28 mouse cellular contexts compared by ENCODE assay signal in the genomic region with DNA sequence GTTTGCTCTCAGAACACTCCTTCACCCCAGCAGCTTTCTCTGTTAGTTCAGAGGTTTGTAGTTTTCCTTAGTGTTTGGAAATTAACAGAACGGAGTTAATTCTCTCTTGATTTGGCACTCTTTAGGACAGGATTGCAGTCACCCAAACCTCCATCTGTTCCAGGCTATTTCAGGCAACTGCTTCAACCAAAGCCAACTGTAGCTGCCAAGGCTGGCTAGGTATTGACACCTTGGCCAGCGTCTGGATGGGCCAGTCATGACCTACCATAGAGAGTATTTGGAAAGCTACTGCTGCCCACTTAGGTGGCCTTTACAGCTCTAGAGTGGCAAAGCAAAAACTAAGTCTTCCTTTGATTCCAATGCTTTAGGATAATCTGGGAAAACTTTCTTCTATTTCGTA.
DNase-seq lines count a peak whose midpoint lies in the region; ATAC-seq lines count a peak whose summit lies in the region.
"Had no signal": no experiment of that assay in that cellular context is flagged by ENCODE, and none has a peak within 500 bp of the region (broad histone marks: within the 10 kb centered on the region; RNA-seq: fewer than 3 reads in every experiment).

No protein-coding gene starts in this region.

- H3K36me3 ChIP-seq in heart, embryonic 10.5 days, result no peaks in the 10 kb centered on the region
- no peaks in the 10 kb centered on the region for H3K36me3 ChIP-seq in heart, embryonic 11.5 days (ENCODE audit: control insufficient read depth, insufficient read depth, low read length)
- no peaks in the 10 kb centered on the region for H3K36me3 ChIP-seq in hindbrain, embryonic 12.5 days
- H3K36me3 ChIP-seq: G1E; hindbrain, embryonic 15.5 days; limb, embryonic 10.5 days; limb, embryonic 15.5 days; liver, embryonic 13.5 days; midbrain, embryonic 13.5 days had no signal

- H3K27ac ChIP-seq in heart, embryonic 10.5 days, result no peak overlapping the region
- no peak overlapping the region for H3K27ac ChIP-seq in heart, embryonic 11.5 days (ENCODE audit: low read depth, low read length)
- no peak overlapping the region for H3K27ac ChIP-seq in hindbrain, embryonic 12.5 days
- H3K27ac ChIP-seq: hindbrain, embryonic 15.5 days; kidney, postnatal 0 days; limb, embryonic 10.5 days; limb, embryonic 15.5 days; liver, embryonic 13.5 days; midbrain, embryonic 13.5 days had no signal

- peak; percentile 3 for DNase-seq in gastrocnemius, adult 18-20 months (ENCODE audit: low spot score)
- DNase-seq in gastrocnemius, postnatal 4 days (ENCODE audit: low spot score in 2 of 2), result no peak
- DNase-seq in heart, embryonic 10.5 days (ENCODE audit: low spot score), result peak; percentile 17
- DNase-seq in cerebellum, adult 8-10 months, result peak; percentile 82
- DNase-seq in cerebellum, postnatal 25 days, result peak; percentile 82 to 89
- DNase-seq in spleen, adult 18-20 months, result no peak
- DNase-seq: adrenal gland, postnatal 10 days; gastrocnemius, postnatal 10 days; kidney, adult 18-20 months; kidney, postnatal 4 days; liver, embryonic 13.5 days; lung, adult 18-20 months; lung, postnatal 4 days; thymus, adult 2 months; thymus, postnatal 36 days had no signal

- 75% methylated on average over 3 of the region's 3 CpGs for WGBS in heart, embryonic 10.5 days
- WGBS in heart, embryonic 11.5 days (ENCODE audit: insufficient replicate concordance), result 76% methylated on average over 3 of the region's 3 CpGs
- 92% methylated on average over 3 of the region's 3 CpGs for WGBS in hindbrain, embryonic 12.5 days

- H3K4me2 ChIP-seq in heart, embryonic 11.5 days, result no peak overlapping the region
- no peak overlapping the region for H3K4me2 ChIP-seq in hindbrain, embryonic 12.5 days (replicated peaks)
- H3K4me2 ChIP-seq: hindbrain, embryonic 15.5 days; limb, embryonic 15.5 days; liver, embryonic 13.5 days; midbrain, embryonic 13.5 days had no signal

- H3K4me3 ChIP-seq in heart, embryonic 10.5 days, result no peak overlapping the region
- no peak overlapping the region for H3K4me3 ChIP-seq in heart, embryonic 11.5 days (ENCODE audit: low read depth, low read length)
- H3K4me3 ChIP-seq in hindbrain, embryonic 12.5 days, result no peak overlapping the region
- H3K4me3 ChIP-seq: erythroblast, embryonic 14.5 days; hindbrain, embryonic 15.5 days; limb, embryonic 10.5 days; limb, embryonic 15.5 days; liver, embryonic 13.5 days; midbrain, embryonic 13.5 days had no signal

- H3K27me3 ChIP-seq in heart, embryonic 10.5 days (ENCODE audit: insufficient read depth, poor library complexity, severe bottlenecking), result no peaks in the 10 kb centered on the region
- no peaks in the 10 kb centered on the region for H3K27me3 ChIP-seq in heart, embryonic 11.5 days (ENCODE audit: control insufficient read depth, insufficient read depth, low read length)
- H3K27me3 ChIP-seq in hindbrain, embryonic 12.5 days, result no peaks in the 10 kb centered on the region
- H3K27me3 ChIP-seq: hindbrain, embryonic 15.5 days; limb, embryonic 15.5 days; liver, embryonic 13.5 days; midbrain, embryonic 13.5 days; Patski had no signal

- H3K9me3 ChIP-seq in heart, embryonic 10.5 days, result no peaks in the 10 kb centered on the region
- H3K9me3 ChIP-seq in heart, embryonic 11.5 days (replicated peaks; ENCODE audit: control insufficient read depth, low read length), result no peaks in the 10 kb centered on the region
- no peaks in the 10 kb centered on the region for H3K9me3 ChIP-seq in hindbrain, embryonic 12.5 days (replicated peaks)
- H3K9me3 ChIP-seq: G1E; hindbrain, embryonic 15.5 days; limb, embryonic 10.5 days; limb, embryonic 15.5 days; liver, embryonic 13.5 days; midbrain, embryonic 13.5 days had no signal

- no peak overlapping the region for H3K9ac ChIP-seq in heart, embryonic 11.5 days (ENCODE audit: low read depth, low read length)
- H3K9ac ChIP-seq in hindbrain, embryonic 12.5 days, result no peak overlapping the region
- H3K9ac ChIP-seq: hindbrain, embryonic 15.5 days; limb, embryonic 15.5 days; liver, embryonic 13.5 days; midbrain, embryonic 13.5 days had no signal

- no peaks in the 10 kb centered on the region for H3K4me1 ChIP-seq in heart, embryonic 10.5 days
- H3K4me1 ChIP-seq in heart, embryonic 11.5 days (ENCODE audit: control insufficient read depth, insufficient read depth, low read length), result no peaks in the 10 kb centered on the region
- H3K4me1 ChIP-seq in hindbrain, embryonic 12.5 days, result no peaks in the 10 kb centered on the region
- H3K4me1 ChIP-seq: hindbrain, embryonic 15.5 days; limb, embryonic 10.5 days; limb, embryonic 15.5 days; liver, embryonic 13.5 days; midbrain, embryonic 13.5 days had no signal

- ATAC-seq in heart, embryonic 11.5 days (replicated peaks; ENCODE audit: insufficient number of reproducible peaks, low FRiP score, low TSS enrichment), result no peak
- ATAC-seq in hindbrain, embryonic 12.5 days (ENCODE audit: low FRiP score), result no peak
- ATAC-seq: forebrain, embryonic 16.5 days; inflammation-experienced regulatory T-cells, adult 6 months; lung, postnatal 0 days; midbrain, embryonic 13.5 days; Patski had no signal

Comparison
In these comparisons a context has a peak if more than half of its experiments do, and no peak if none do; other contexts are left out.
1. DNase-seq: peak in gastrocnemius, adult 18-20 months (single experiment), heart, embryonic 10.5 days (single experiment), cerebellum, adult 8-10 months (single experiment) and cerebellum, postnatal 25 days (2 of 2); none in gastrocnemius, postnatal 4 days (0 of 2) and spleen, adult 18-20 months (0 of 2).